Mouse (Mus musculus): ENCODE measurements around the gene Ube2e1. TPM values are rescaled to one million over a fixed set of nuclear protein-coding genes. Genes with fewer than 3 reads are reported as not detected.

Ube2e1 gene
- 105 TPM for polyA plus RNA-seq (2017; shearing (Covaris generic))

DNA sequence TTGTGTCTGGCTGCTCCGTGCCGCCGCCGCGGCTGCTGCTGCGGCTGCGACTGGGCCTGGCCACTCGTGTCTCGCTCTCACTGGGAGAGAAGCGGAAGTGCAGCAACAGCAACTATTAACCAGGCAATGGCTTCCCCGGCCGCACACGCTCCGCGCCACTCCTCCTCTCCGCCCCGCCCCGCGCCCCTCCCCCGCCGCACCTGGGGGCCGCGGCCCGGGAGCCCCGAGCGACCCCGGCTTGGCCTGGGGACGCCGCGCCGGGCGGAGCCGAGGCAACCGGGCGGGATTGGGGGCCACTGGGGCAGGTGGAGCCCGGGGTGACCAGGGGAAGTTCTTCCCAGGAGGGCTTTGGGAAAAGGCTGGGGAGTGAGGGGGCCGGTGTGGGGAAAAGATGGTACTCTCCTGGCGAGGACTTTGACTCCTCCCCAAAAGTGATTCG lies at the start of gene Ube2e1:
Ube2e1 (minus strand) TSS at position 167 of the 439 bp plus-strand sequence.

DNA sequence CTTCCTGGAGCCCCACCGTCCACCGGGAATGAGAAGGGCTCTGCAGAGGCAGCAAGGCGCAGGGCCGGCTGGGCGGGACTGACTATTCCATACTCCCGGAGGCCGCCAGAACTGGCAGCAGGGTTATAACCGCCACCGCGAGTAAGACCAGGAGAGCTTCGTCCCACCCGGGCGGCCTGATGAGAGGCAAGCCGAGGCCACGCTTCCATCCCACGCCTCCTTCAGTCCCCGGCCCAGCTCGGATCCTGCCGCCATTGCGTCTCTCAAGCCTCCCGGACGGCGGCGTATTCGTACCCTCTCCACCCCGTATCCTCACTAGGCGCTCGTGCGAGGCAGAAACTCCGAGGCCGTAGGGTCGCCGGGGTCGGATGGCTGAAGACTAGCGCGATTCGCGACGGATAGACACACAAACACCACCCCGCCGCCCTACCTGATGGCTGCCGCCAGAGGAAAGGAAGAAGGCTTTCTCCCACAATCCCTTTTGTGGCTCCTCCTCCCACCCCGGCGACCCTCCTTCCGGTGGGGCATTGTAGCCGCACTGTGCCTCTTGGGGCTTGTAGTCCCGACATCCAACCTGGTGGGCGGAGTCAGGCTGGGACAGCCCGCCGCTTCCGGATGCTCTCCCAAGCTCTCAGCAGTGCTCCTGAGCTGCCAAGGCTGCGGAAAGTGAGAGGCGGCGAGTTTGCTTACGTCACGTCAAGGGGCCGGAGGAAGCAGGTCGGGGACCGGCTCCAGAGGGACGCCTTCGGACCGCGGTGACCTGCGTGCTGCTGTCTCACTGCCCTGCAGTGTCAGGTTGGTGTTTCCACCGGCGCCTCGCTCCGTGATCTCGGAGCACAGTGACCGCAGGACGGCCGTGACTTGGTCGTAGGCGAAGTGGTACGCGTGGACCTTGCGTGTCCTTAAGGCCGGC lies 60.9 kb downstream of the Ube2e1 start, which contains the start of the genes Nkiras1 and Rpl15:
Nkiras1 (plus strand) TSS at position 608 of the 913 bp plus-strand sequence.
Rpl15 (minus strand) TSS at position 863 of the 913 bp plus-strand sequence.

GRCm38 (mm10) chr14:18238750-18239731 lies 92.6 kb downstream of the Ube2e1 start, which contains the start of gene Nr1d2:
TSS of gene Nr1d2 (minus strand) at chr14:18239127.

Other genes with a start within 250 kb of the Ube2e1 start
- 10.4 TPM for gene Nr1d2, start 92.7 kb downstream of the Ube2e1 start, polyA plus RNA-seq (2017; shearing (Covaris generic))
- 23.0 TPM for gene Nkiras1, start 60.7 kb downstream of the Ube2e1 start, polyA plus RNA-seq (2017; shearing (Covaris generic))
- 736 TPM for gene Rpl15, start 60.5 kb downstream of the Ube2e1 start, polyA plus RNA-seq (2017; shearing (Covaris generic))

All from activated CD4-positive, CD25-positive, alpha-beta regulatory T cell, adult 9 weeks (primary cell).